Mouse (Mus musculus) testis, adult 2 months (tissue): ENCODE results near the gene Rap1gap. TPM values are rescaled to one million over a fixed set of nuclear protein-coding genes. Genes with fewer than 3 reads are reported as not detected.
A peak's percentile ranks its signal among the peaks of the same experiment; 100 is the strongest.

Experiments used
- H3K27ac ChIP-seq: fragments of 200-500 bp; 2 replicates; pipeline ENCODE4 v1.5.1; 2012; ENCODE audit warnings: low read depth, low read length; ENCODE audit not compliant: control insufficient read depth, insufficient read depth
- H3K27me3 ChIP-seq: fragments of 200-500 bp; 2 replicates; pipeline ENCODE4 v1.6.1; 2012; ENCODE audit warnings: mild to moderate bottlenecking, low read length, moderate library complexity; ENCODE audit not compliant: control insufficient read depth, insufficient read depth
- H3K36me3 ChIP-seq: fragments of 200-500 bp; 2 replicates; pipeline ENCODE4 v1.6.1; 2012; ENCODE audit warnings: mild to moderate bottlenecking, low read length; ENCODE audit not compliant: control insufficient read depth, insufficient read depth
- H3K4me1 ChIP-seq: fragments of 200-500 bp; 2 replicates; pipeline ENCODE4 v1.6.1; 2012; ENCODE audit warnings: low read length; ENCODE audit not compliant: control insufficient read depth, insufficient read depth
- H3K4me3 ChIP-seq: fragments of 200-500 bp; 2 replicates; pipeline ENCODE4 v1.5.1; 2012; ENCODE audit warnings: low read depth, mild to moderate bottlenecking, low read length, moderate library complexity, mixed read lengths; ENCODE audit not compliant: control insufficient read depth
- CTCF ChIP-seq: fragments of 200-500 bp; IDR thresholded peaks from 2 replicates; pipeline ENCODE4 v1.5.1; 2012; ENCODE audit warnings: low read depth, mild to moderate bottlenecking, inconsistent platforms, low read length, moderate library complexity; ENCODE audit not compliant: control insufficient read depth, insufficient read depth, insufficient replicate concordance
- POLR2A ChIP-seq: fragments of 200-500 bp; IDR thresholded peaks from 2 replicates; pipeline ENCODE4 v1.6.1; 2012; ENCODE audit warnings: low read depth, mild to moderate bottlenecking, inconsistent platforms, low read length, moderate library complexity; ENCODE audit not compliant: control insufficient read depth
- polyA plus RNA-seq: library from polyadenylated mRNA; depleted of rRNA; stranded (reverse); fragments of >200 nt; gene quantifications from 2 replicates; pipeline ENCODE4 v1.2.3, GENCODE M21; 2012

The Rap1gap gene
- polyA plus RNA-seq, 1 experiment: 20.8 TPM

DNA sequence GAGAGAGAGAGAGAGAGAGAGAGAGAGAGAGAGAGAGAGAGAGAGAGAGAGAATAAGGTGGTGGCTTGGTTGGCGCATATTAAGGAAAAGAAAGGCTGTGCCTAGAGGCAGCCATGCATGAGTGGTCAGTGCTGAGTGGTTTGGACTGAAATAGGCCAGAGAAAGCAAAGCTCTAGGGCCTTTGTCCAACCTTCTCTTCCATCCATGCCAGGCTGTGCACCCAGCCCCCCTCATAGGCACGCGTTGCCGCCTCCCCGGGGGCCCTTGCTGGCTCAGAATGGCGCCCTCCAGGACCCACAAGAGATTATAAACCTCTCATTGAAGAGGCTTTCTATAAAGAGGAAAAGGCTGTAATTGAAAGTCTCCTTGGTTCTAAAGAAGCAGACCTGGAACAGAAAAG is 3.0 kb upstream of the Rap1gap start:
- no peaks in the 10 kb centered on the region for H3K27me3 ChIP-seq
- TF ChIP-seq CTCF (no peak), POLR2A (no peak)
- peaks cover 11% of the 10 kb centered on the region for H3K4me1 ChIP-seq
- H3K27ac ChIP-seq: no peak overlapping the region
- no peak overlapping the region for H3K4me3 ChIP-seq
- no peaks in the 10 kb centered on the region for H3K36me3 ChIP-seq

DNA sequence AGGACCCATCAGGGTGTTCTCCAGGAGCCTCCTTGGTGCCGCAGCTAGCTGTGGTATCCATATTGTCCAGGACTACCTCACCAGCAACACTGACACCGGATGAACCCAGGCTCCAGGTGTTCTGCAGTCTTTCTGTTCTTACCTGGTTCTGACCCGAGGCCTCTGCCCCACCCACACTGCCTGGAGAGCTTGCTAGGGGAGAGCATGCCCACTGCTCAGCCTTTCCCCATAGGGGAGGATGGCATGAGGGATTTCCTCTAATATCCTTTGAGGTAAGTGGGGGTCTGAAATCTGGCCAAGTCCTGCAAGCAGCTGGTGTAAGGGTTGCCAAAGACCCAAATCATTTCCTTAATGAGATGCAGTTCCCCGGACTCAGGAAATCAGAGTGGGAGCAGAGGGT is 1.0 kb upstream of the Rap1gap start:
- Histone ChIP-seq H3K36me3 (no peaks in the 10 kb centered on the region), H3K27me3 (no peaks in the 10 kb centered on the region), H3K27ac (no peak overlapping the region), H3K4me1 (peaks cover 11% of the 10 kb centered on the region), H3K4me3 (no peak overlapping the region)
- TF ChIP-seq POLR2A: no peak

DNA sequence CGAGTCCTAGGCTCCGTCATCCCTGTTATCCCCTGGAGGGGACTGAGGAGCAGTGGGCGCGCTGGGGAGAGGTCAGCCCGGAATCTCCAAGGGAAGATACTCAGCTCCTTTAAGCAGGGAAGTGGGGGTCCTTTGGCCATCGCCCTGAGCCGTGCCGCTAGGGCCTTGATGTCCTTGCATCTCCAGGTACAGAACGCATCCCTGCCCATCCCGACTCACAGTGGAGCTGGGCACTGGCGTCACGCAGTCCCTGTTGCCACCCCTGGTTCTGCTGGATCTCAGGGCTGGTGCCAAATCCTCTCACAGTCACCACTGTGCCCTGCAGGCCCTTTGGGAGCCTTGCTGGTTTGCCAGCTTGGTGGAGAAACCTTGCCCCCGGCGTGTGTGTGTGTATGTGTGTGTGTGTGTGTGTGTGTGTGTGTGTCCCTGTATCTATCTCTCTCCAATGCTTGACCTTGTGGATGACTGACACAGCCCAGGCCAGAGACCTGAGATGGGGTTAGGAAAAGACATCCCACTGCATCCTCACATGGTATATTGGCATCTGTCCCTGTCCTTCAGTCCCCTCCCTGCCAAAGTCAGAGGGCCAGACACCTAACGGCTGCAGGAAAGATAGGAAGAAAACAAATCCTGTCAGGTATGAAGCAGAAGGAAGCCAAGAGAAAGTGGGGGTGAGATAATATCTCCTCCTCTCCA is 602 bp downstream of the Rap1gap start:
- no peak overlapping the region for H3K27ac ChIP-seq
- H3K36me3 ChIP-seq: no peaks in the 10 kb centered on the region
- H3K4me1 ChIP-seq: peaks cover 11% of the 10 kb centered on the region
- H3K4me3 ChIP-seq: peak overlapping the region; percentile 52
- TF ChIP-seq POLR2A (no peak), CTCF (no peak)
- H3K27me3 ChIP-seq: no peaks in the 10 kb centered on the region

DNA sequence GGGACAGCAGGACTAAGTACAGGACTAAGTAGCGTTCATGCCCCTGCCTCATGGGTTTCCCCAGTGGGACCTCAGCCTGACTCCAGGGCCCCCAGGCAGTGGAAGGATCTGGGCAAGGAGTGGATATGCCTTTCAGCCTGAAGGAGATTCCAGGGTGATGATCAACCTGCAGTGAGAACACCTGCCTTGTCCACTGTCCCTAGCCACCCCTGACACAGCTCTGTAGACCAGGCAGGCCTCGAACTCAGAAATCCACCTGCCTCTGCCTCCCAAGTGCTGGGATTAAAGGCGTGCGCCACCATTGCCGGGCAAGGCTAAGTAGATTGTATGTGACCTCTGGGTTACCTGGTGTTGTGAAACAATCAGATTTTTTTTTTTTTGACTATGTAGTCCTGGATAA is 1.3 kb downstream of the Rap1gap start:
- Histone ChIP-seq H3K27me3 (no peaks in the 10 kb centered on the region), H3K36me3 (no peaks in the 10 kb centered on the region), H3K27ac (no peak overlapping the region), H3K4me3 (no peak overlapping the region), H3K4me1 (peaks cover 11% of the 10 kb centered on the region)
- TF ChIP-seq CTCF (no peak), POLR2A (no peak)

DNA sequence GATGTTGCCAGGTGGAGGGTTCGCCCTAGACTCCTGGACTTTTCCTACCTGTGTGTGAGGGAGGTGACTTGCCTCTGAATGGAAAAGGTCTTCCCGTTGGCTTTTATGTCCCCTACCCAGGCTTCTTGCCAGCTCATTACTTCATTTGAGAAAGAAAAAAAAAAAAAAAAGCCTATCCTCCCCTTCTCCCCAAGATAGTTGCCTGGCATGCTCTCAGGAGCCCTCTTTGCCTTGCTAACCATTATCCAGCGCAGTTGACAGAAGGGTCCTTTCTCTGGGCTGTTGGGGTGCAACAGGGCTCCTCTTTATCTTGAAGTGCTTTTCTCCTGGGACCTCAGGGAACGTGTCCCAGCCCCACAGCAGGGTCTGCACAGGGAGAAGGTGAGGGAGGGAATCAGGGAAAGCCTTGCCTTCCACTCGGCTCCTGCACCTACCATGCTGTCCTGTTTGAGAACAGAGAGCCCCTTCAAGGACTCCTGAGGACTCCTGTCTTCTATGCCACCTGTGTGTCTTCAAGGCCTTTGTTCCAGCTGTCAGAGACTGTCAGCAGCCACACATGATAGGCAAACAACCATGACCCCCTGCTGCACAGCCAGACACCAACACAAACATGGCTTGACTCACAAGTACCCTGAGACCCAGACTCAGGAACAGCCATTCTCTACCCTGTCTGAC is 1.9 kb downstream of the Rap1gap start:
- H3K27me3 ChIP-seq: no peaks in the 10 kb centered on the region
- H3K27ac ChIP-seq: no peak overlapping the region
- peaks cover 11% of the 10 kb centered on the region for H3K4me1 ChIP-seq
- no peak for TF ChIP-seq POLR2A
- TF ChIP-seq CTCF: no peak
- H3K36me3 ChIP-seq: no peaks in the 10 kb centered on the region
- no peak overlapping the region for H3K4me3 ChIP-seq

DNA sequence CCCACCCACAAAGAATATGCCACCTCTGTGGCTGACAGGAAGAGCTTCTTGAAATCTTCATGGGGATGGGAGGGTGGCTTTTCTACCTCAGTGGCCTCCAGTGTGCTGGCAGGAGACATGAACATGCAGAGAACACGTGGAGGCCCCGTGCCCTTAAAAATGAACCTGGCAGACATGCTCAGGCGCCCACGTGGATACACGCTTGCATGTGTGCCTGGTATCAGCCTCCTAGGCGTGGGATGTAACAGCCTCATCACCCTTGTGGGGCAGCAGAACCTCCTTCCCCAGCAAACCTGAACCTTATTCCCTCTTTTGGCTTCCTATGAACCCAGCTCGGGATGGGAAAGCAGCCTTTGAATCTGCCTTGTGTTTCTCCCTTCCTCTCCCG is 2.4 kb downstream of the Rap1gap start:
- Histone ChIP-seq H3K4me1 (peaks cover 11% of the 10 kb centered on the region), H3K36me3 (no peaks in the 10 kb centered on the region), H3K27ac (no peak overlapping the region), H3K27me3 (no peaks in the 10 kb centered on the region), H3K4me3 (no peak overlapping the region)
- TF ChIP-seq POLR2A (no peak), CTCF (no peak)

DNA sequence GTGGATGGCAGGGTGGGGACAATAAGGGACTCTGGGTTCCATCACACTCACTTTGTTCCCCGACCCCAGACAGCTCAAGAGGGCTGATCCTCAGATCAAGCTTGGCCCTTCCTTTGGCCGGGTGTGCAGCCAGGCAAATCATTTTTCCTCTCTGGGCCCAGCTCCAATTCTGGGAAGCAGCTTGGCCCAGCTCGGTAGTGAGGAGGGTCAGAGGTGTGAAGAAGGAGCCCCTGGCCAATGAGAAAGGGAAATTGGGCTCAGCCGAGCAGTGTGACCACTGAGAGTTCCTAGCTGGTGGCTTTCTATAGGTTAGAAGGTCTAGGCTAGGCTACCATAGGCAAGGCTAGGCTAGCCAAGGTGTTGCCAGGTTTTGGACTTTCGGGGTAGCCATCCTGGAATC is 3.2 kb downstream of the Rap1gap start:
- TF ChIP-seq CTCF: no peak
- Histone ChIP-seq H3K4me1 (peaks cover 11% of the 10 kb centered on the region), H3K27me3 (no peaks in the 10 kb centered on the region)

More for the DNA sequence above, 3.2 kb downstream of the Rap1gap start:
- no peak overlapping the region for H3K27ac ChIP-seq
- no peaks in the 10 kb centered on the region for H3K36me3 ChIP-seq
- no peak overlapping the region for H3K4me3 ChIP-seq
